Mouse (Mus musculus) midbrain, embryonic 10.5 days (tissue): ENCODE measurements at regions not wholly inside any gene's neighbourhood (a gene's known extent, or its start where the extent isn't known, plus 50 kb on each side); places are given as distances from the start of the nearest gene placed in this dataset.
"Not testable (repeated sequence)": the region's sequence is repeated elsewhere in the genome, so short reads cannot be mapped to it uniquely, and the experiment has no call there.

ENCODE experiments used
- DNase-seq: peaks from one replicate; pipeline ENCODE4 v3.0.0-alpha.2; 2017; ENCODE audit warnings: low spot score
- H3K27ac ChIP-seq: fragments of 300-500 bp; sonication (generic); replicated peaks from 2 replicates; pipeline ENCODE4 v1.5.1; 2016; ENCODE audit warnings: mild to moderate bottlenecking
- H3K27me3 ChIP-seq: fragments of 300-500 bp; sonication (generic); 2 replicates; pipeline ENCODE4 v1.6.1; 2016; ENCODE audit warnings: low read depth, mild to moderate bottlenecking; ENCODE audit not compliant: poor library complexity, severe bottlenecking
- H3K36me3 ChIP-seq: fragments of 300-500 bp; sonication (generic); 2 replicates; pipeline ENCODE4 v1.6.1; 2016; ENCODE audit warnings: mild to moderate bottlenecking, moderate library complexity
- H3K4me1 ChIP-seq: fragments of 300-500 bp; sonication (generic); 2 replicates; pipeline ENCODE4 v1.6.1; 2016
- H3K4me3 ChIP-seq: fragments of 300-500 bp; sonication (generic); 2 replicates; pipeline ENCODE4 v1.5.1; 2016; ENCODE audit warnings: mild to moderate bottlenecking, moderate library complexity
- H3K9me3 ChIP-seq: fragments of 300-500 bp; sonication (generic); replicated peaks from 2 replicates; pipeline ENCODE4 v1.6.1; 2016; ENCODE audit warnings: mild to moderate bottlenecking
- WGBS: fragments of 180-500 bp; shearing (Covaris S2); methylation state at CpG from one replicate; pipeline ENCODE4 v1.1.7; 2016; 5-methylcytosine and 5-hydroxymethylcytosine counted together

DNA sequence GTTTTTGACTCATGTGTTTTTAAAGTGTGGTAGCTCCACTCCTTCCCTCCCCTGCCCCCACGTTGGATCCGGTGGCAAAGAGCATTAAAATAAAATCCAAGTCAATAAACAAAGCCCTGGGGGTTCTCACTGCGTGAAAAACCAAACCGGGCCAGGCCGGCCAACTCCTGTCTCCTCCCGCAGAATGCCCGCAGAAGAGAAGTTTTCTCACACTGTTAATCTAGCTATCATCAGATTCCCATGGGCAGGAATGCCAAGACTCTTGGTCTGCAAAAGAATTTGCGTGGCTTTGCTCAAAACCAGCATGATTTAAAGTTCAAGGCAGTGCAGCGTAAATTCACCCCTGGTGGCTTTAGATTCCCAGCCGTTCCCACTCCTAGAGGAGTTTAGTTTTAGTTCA lies 219.0 kb downstream of the Nkx6-1 start:
- WGBS = 42% methylated on average over 10 of the region's 10 CpGs

DNA sequence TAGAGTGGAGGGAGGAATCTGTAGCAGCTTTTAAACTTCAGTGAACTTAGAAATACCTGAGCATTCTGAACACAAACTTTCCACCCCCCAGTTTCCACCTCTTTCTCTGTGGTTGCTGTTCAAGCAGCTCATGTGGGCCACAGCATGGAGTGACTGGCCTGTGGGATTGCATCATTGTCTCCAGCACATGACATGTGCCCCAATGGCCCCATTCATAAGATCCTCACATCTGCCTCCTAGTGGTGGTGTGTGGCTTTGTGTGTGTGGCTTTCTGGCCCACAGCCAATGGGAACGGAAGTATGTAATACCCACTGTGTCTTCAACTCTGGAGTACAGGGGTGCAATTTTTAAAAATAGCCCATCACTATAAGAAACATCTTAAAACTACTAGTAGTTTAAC lies 223.0 kb downstream of the Nkx6-1 start:
- Histone ChIP-seq H3K27ac (no peak overlapping the region), H3K4me3 (no peak overlapping the region), H3K9me3 (no peaks in the 10 kb centered on the region), H3K27me3 (peaks cover 14% of the 10 kb centered on the region; the same call in 1 of the 2 replicates), H3K36me3 (no peaks in the 10 kb centered on the region), H3K4me1 (0 out of 2 replicates have a peak, but pooled peaks cover 7% of the 10 kb centered on the region)
- no peak for DNase-seq
- whole genome bisulfite sequencing = 87% methylated on average over 1 of the region's 1 CpGs

More for the DNA sequence above, 219.0 kb downstream of the Nkx6-1 start:
- Histone ChIP-seq H3K9me3 (no peaks in the 10 kb centered on the region), H3K27me3 (0 out of 2 replicates have a peak, but pooled peaks cover 4% of the 10 kb centered on the region), H3K36me3 (no peaks in the 10 kb centered on the region), H3K4me3 (no peak overlapping the region), H3K27ac (no peak overlapping the region), H3K4me1 (0 out of 2 replicates have a peak, but pooled peaks cover 3% of the 10 kb centered on the region)
- no peak for DNase-seq

DNA sequence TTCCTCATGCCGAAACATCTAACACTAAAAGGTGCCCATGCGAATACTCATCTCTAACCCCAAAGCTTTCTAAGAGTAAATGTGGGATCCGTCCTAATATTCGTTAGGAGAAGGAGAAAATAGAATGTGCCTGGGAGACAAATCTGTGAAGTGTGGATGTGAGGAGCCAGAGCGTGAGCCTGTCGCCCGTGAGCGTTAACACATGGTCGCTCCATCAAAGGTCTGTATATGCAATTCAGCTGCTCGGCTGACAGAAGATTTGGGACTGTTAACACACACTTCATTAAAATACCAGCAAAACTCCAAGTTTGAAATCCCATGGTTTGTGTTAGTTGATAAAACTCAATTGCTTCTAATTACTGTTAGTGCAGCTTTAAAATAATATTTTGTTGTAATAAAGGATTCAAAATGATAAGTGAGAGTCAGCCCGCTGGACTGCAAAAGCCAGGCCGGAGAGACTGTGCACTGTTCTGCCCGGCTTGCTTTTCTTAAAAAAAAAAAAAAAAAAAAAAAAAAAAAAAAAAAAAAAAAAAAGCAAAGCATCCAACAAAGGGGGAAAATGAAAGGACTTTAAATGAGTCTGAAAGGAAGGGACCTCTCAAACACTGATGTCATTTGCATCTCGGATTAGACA lies 227.0 kb downstream of the Nkx6-1 start:
- Histone ChIP-seq H3K36me3 (no peaks in the 10 kb centered on the region), H3K9me3 (no peaks in the 10 kb centered on the region), H3K4me1 (peaks cover 6% of the 10 kb centered on the region; the same call in 1 of the 2 replicates), H3K4me3 (no peak overlapping the region), H3K27me3 (peaks cover 33% of the 10 kb centered on the region), H3K27ac (no peak overlapping the region)
- WGBS = 81% methylated on average over 14 of the region's 14 CpGs
- DNase-seq = no peak

DNA sequence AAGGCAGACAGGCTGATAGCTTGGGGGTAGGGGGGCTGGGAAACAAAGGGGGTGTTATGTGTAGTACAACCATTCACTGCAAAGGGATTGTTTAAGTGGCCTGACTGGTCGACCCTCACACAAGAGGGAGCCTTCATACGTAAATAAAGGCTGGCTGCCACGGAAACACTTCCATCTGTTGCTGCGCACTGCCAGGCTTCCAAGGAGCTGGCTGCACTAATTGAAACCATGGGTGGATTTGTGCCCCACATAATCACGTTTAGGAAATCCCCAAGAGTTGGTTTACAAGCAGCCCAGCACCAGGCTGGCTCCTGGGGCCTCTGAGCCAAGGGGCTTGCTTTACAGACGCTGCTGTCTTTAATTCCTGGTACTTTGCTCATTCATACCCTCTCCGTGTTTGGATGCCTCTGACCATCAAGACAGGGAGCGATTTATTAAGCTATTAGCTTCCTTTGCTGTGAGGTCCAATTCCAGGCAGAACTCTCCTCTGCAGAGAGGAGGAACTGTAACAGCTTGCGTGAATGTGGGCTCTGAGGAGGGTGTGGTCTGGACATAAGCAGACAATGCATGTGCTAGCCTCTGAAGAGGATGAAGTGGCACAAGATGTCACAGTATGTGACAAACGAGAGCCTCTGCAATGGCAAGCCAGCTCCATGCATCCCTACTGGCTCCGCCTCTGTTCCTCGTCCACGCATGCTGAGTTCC lies 238.6 kb downstream of the Nkx6-1 start:
- Histone ChIP-seq H3K27ac (peak overlapping the region; percentile 72), H3K4me3 (peak overlapping the region; percentile 32), H3K4me1 (peaks cover 34% of the 10 kb centered on the region), H3K27me3 (peaks cover 78% of the 10 kb centered on the region), H3K36me3 (no peaks in the 10 kb centered on the region), H3K9me3 (no peaks in the 10 kb centered on the region)
- 26% methylated on average over 13 of the region's 13 CpGs for WGBS
- peak; percentile 75 for DNase-seq

DNA sequence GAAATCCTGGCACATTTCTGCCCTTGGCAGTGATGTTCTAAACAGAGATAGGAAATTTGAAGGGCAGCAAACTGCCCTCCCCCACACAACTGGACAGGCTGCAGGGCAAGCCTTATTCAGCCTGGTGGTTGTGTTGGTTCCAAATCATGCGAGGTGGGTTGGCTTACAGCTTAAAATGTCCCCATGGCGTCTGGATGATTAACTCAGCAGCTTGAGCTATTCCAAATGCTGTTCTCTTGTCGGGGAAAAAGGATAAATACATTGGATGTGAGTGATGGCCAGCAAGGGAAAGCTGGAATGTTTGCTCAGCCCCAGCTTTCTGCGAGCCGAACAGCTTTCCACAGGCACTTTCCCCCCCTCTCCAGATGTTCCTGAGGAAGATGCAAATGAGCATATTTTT lies 280.5 kb downstream of the Nkx6-1 start:
- no peak overlapping the region for H3K4me3 ChIP-seq
- no peak for DNase-seq
- H3K27me3 ChIP-seq = peaks cover 7% of the 10 kb centered on the region
- H3K9me3 ChIP-seq = no peaks in the 10 kb centered on the region
- peaks cover 8% of the 10 kb centered on the region for H3K4me1 ChIP-seq
- H3K27ac ChIP-seq = no peak overlapping the region
- WGBS = 71% methylated on average over 5 of the region's 5 CpGs
- H3K36me3 ChIP-seq = no peaks in the 10 kb centered on the region

DNA sequence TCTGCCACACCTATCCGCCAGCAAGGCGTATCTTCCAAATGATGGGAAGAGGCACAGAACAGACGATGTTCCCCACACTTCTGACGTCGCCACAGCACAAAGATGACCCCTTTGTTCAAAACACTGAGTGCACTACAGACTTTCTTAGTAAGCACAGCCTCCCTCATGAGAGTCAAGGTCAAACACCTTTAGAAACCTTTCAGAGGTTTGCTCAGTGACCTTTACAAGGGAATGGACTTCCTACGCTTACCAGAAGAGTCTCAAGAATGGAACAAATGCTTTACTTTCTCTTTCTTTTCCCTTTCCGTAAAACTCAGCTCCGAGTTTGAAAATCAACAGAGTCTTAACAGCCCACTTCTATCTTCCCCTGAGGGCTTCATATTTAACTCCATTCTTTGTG lies 283.4 kb downstream of the Nkx6-1 start:
- H3K4me1 ChIP-seq = peaks cover 8% of the 10 kb centered on the region
- H3K4me3 ChIP-seq = no peak overlapping the region
- no peaks in the 10 kb centered on the region for H3K9me3 ChIP-seq
- H3K27ac ChIP-seq = no peak overlapping the region
- DNase-seq = no peak
- 80% methylated on average over 8 of the region's 8 CpGs for WGBS
- H3K27me3 ChIP-seq = peaks cover 7% of the 10 kb centered on the region
- no peaks in the 10 kb centered on the region for H3K36me3 ChIP-seq

DNA sequence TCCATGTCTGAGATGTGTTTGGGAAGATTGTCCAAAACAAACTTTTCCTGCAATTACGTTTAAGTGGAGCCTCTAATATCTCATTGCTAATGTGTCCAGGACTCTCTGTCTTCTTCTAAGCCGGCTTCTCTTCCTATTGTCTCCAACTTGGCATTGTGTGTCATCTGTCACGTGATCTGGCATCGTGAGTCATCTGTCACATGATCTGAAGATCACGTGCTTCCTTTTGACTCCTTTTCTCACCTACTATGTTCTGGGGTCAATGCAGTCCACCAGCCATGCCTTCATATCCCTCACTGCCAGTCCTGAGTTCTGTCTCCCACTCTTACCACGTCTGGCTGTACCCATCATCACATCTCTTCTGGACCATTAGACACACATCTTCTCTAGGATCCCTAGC lies 288.1 kb downstream of the Nkx6-1 start:
- H3K9me3 ChIP-seq = no peaks in the 10 kb centered on the region
- H3K27ac ChIP-seq = no peak overlapping the region
- peaks cover 25% of the 10 kb centered on the region for H3K27me3 ChIP-seq
- 88% methylated on average over 6 of the region's 6 CpGs for WGBS
- no peak for DNase-seq
- H3K4me1 ChIP-seq = peaks cover 6% of the 10 kb centered on the region
- H3K36me3 ChIP-seq = no peaks in the 10 kb centered on the region
- H3K4me3 ChIP-seq = no peak overlapping the region

DNA sequence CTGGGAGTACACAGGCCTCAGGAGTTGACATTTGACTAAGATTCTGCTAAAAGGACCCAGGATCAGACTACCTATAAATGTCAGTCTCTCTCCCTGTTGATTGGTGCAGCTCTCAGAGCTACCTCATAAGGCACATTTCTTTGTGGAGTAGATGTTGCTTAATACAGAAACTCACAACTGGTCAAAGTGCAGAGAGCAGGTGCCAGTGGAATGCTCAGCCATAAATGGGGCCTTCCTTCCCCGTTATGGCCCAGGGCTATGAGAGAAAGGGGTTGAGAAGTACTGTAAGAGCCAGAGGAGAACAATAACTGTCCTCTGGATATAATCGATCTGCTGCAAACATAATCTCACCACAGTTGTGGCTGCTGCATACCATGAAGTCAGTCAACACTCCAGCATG lies 290.7 kb downstream of the Nkx6-1 start:
- no peaks in the 10 kb centered on the region for H3K4me1 ChIP-seq
- H3K4me3 ChIP-seq = no peak overlapping the region
- H3K27me3 ChIP-seq = peaks cover 37% of the 10 kb centered on the region
- no peaks in the 10 kb centered on the region for H3K9me3 ChIP-seq
- no peak for DNase-seq
- H3K36me3 ChIP-seq = no peaks in the 10 kb centered on the region
- WGBS = 89% methylated on average over 2 of the region's 2 CpGs
- H3K27ac ChIP-seq = no peak overlapping the region

DNA sequence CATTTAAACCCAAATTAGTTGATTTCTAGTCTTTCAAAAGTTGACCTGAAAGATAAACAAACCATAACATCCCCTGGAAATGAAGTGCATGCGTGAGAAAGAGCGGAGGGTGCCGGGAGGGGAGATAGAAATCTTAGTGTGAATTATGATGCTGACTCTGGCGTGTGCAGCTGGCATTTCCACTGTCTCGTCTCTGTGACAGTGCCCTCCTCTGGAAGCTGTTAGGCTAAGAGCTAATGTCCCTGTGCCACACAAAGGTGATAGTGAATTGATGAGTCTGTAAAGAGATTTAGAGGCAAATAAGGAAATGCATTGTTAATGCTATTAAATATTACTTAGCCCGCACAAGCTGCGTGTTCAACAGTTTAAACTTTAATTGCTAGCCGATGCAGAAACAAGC lies 292.6 kb downstream of the Nkx6-1 start:
- no peak overlapping the region for H3K4me3 ChIP-seq
- no peak overlapping the region for H3K27ac ChIP-seq
- WGBS = 79% methylated on average over 8 of the region's 8 CpGs
- no peaks in the 10 kb centered on the region for H3K36me3 ChIP-seq
- no peaks in the 10 kb centered on the region for H3K4me1 ChIP-seq
- peaks cover 55% of the 10 kb centered on the region for H3K27me3 ChIP-seq
- DNase-seq = no peak
- no peaks in the 10 kb centered on the region for H3K9me3 ChIP-seq

DNA sequence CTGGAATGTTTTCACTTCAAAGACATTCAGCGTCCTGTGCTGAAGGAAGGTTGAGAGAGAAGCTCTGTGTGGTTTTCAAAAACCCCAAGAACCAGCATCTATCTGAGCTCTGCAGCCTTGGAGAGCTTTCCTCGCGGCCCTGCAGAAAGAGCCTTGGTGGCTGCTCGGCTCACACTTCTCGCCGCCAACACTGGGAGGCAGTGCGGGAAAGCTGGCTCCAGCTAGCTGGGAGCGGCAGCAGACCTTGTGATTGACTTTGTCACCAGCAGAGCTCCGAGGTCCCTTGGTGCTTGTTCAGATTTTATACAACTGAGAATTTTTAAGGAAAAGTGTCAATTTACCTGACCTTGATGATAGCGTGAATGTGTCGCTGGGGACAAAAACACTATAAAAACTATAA lies 299.4 kb downstream of the Nkx6-1 start:
- DNase-seq = peak; percentile 74
- Histone ChIP-seq H3K4me3 (no peak overlapping the region), H3K27me3 (peaks cover 88% of the 10 kb centered on the region), H3K4me1 (peaks cover 15% of the 10 kb centered on the region), H3K36me3 (no peaks in the 10 kb centered on the region), H3K9me3 (no peaks in the 10 kb centered on the region), H3K27ac (no peak overlapping the region)
- 11% methylated on average over 11 of the region's 11 CpGs for WGBS

DNA sequence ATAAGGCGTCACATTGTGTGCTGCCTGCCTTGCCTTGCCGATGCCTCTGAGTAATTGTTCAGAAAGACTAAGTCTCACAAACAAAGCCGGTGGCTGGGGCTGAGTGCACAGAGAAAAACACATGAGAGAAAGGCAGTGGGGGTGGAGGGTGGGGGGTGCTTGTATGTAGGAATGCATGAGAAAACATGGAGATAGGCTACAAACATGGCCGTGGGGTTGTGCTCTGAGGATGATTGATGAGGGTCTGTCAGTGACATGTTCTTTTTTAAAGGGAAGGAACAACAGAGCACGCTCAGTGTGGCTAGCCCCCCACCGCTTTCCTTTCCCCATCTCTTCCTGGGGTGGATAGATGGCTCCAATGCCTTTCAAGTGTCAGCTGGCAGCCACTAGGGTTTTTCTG lies 304.8 kb downstream of the Nkx6-1 start:
- H3K4me3 ChIP-seq = no peak overlapping the region
- H3K9me3 ChIP-seq = no peaks in the 10 kb centered on the region
- peaks cover 72% of the 10 kb centered on the region for H3K27me3 ChIP-seq
- H3K4me1 ChIP-seq = peaks cover 17% of the 10 kb centered on the region
- no peaks in the 10 kb centered on the region for H3K36me3 ChIP-seq
- H3K27ac ChIP-seq = 0 out of 2 replicates have a peak overlapping the region, but pooled peaks have one; percentile 14
- DNase-seq = peak; percentile 14
- WGBS = 50% methylated on average over 6 of the region's 6 CpGs

DNA sequence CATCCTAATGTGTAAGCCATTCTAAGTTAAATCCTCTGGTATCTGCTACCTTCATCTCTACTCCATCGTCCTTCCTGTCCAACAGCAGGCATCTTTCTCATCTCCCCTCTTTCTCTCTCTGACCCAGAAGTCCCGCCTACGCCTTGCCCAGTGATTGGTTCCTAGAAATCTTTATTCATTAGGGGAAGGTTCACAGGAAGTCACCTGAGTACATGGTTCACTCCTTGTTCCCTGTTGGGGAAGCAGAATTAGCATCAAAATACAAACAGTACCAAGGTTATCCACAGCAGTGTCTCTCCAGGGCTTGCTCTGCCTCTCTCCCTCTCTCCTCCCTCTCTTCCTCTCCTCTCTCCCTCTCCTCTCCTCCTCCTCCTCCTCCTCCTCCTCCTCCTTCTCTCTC lies 319.4 kb downstream of the Nkx6-1 start:
- 88% methylated on average over 3 of the region's 3 CpGs for WGBS
- Histone ChIP-seq H3K36me3 (no peaks in the 10 kb centered on the region), H3K27ac (no peak overlapping the region), H3K9me3 (no peaks in the 10 kb centered on the region; the same call in 1 of the 2 replicates), H3K4me3 (no peak overlapping the region), H3K4me1 (no peaks in the 10 kb centered on the region), H3K27me3 (no peaks in the 10 kb centered on the region)
- DNase-seq = no peak

DNA sequence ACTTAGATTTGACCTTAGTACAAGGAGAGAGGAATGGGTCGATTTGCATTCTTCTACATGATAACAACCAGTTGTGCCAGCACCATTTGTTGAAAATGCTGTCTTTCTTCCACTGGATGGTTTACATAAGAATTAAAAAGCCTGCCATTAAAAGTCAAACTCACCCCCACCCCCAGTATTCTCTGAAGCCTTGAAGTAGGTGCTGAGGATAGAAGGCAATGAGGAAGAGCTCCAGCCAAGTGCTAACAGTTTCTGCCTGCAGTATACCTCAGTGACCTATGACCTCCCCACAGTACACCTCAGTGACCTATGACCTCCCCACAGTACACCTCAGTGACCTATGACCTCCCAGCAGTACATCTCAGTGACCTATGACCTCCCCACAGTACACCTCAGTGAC lies 328.4 kb downstream of the Nkx6-1 start:
- 83% methylated on average over 1 of the region's 1 CpGs for WGBS
- not testable (repeated sequence) for H3K27me3 ChIP-seq, H3K27ac ChIP-seq, DNase-seq, H3K36me3 ChIP-seq, H3K9me3 ChIP-seq, H3K4me3 ChIP-seq, H3K4me1 ChIP-seq
